Mouse (Mus musculus): ENCODE results near the gene Crtac1.

- TF ChIP-seq CTCF (IDR thresholded peaks at IDR 0.05), result no peak
- no peak for TF ChIP-seq EP300 (IDR thresholded peaks at IDR 0.05)
Observed at GRCm38 (mm10) chr19:42384981-42385598, 46.5 kb downstream of the Crtac1 start.
